Mouse (Mus musculus) spleen, embryonic (tissue): Measurements from ENCODE around the gene Kctd14.

Experiments
- CTCF ChIA-PET: fragments of 350-600 bp; sonication (Branson Sonifier 250); formaldehyde crosslinking; loops from one replicate; lab custom pipeline; 2022; lab: Charles Lee

Kctd14 gene

GRCm38 (mm10) chr7:97438986-97439385 lies 12.1 kb upstream of the Kctd14 start:
- CTCF ChIA-PET: interaction anchor here (0.5 kb wide), 1 partner anchor 29 kb away, joined by 5 read pairs; no protein-coding TSS in a partner anchor

- CTCF ChIA-PET: no interaction called here
Measured at GRCm38 (mm10) chr7:97446171-97446925, 4.8 kb upstream of the Kctd14 start.

- CTCF ChIA-PET: no interaction called here
Measured at GRCm38 (mm10) chr7:97447050-97447531, 4.0 kb upstream of the Kctd14 start.

- CTCF ChIA-PET: interaction anchor here (0.6 kb wide), 1 partner anchor 83 kb away, joined by 3 read pairs; no protein-coding TSS in a partner anchor
Measured at GRCm38 (mm10) chr7:97452196-97452595, 1.1 kb downstream of the Kctd14 start.

GRCm38 (mm10) chr7:97453141-97453921 lies 2.2 kb downstream of the Kctd14 start:
- CTCF ChIA-PET: interaction anchor here (0.7 to 1.0 kb wide), 2 partner anchors 30 to 98 kb away, joined by 3 to 6 read pairs; no protein-coding TSS in a partner anchor

GRCm38 (mm10) chr7:97454795-97455194 lies 3.7 kb downstream of the Kctd14 start:
- CTCF ChIA-PET: interaction anchor here (0.6 kb wide), 2 partner anchors 16 to 177 kb away, joined by 3 to 7 read pairs; no protein-coding TSS in a partner anchor

- CTCF ChIA-PET: no interaction called here
Measured at GRCm38 (mm10) chr7:97455577-97455976, 4.5 kb downstream of the Kctd14 start.

- CTCF ChIA-PET: interaction anchor here (0.7 kb wide), 1 partner anchor 32 kb away, joined by 3 read pairs; no protein-coding TSS in a partner anchor
Measured at GRCm38 (mm10) chr7:97473001-97473400, 21.9 kb downstream of the Kctd14 start.

- CTCF ChIA-PET: no interaction called here
Measured at GRCm38 (mm10) chr7:97479349-97479748, 28.2 kb downstream of the Kctd14 start.

GRCm38 (mm10) chr7:97480290-97480689 lies 29.2 kb downstream of the Kctd14 start:
- CTCF ChIA-PET: no interaction called here

- CTCF ChIA-PET: interaction anchor here (0.6 kb wide), 1 partner anchor 9 kb away, joined by 4 read pairs; no protein-coding TSS in a partner anchor
Measured at GRCm38 (mm10) chr7:97480821-97481339, 29.8 kb downstream of the Kctd14 start, which contains the start of gene Ints4. TSS of gene Ints4 (plus strand) at chr7:97480956.

- CTCF ChIA-PET: interaction anchor here (0.9 kb wide), 1 partner anchor 30 kb away, joined by 6 read pairs; no protein-coding TSS in a partner anchor
Measured at GRCm38 (mm10) chr7:97483378-97483777, 32.3 kb downstream of the Kctd14 start.

- CTCF ChIA-PET: no interaction called here
Measured at GRCm38 (mm10) chr7:97491157-97491556, 40.0 kb downstream of the Kctd14 start.

- CTCF ChIA-PET: interaction anchor here (1.1 kb wide), 1 partner anchor 68 kb away, joined by 3 read pairs; no protein-coding TSS in a partner anchor
Measured at GRCm38 (mm10) chr7:97492420-97492819, 41.3 kb downstream of the Kctd14 start.

GRCm38 (mm10) chr7:97495052-97495451 lies 43.9 kb downstream of the Kctd14 start:
- CTCF ChIA-PET: interaction anchor here (0.6 kb wide), 1 partner anchor 1388 kb away, joined by 6 read pairs; no protein-coding TSS in a partner anchor

GRCm38 (mm10) chr7:97500555-97501209 lies 49.6 kb downstream of the Kctd14 start:
- CTCF ChIA-PET: no interaction called here
